Mouse (Mus musculus): ENCODE measurements around the gene Cnga4.
"Not testable (repeated sequence)": the region's sequence is repeated elsewhere in the genome, so short reads cannot be mapped to it uniquely, and the experiment has no call there.

Gene Cnga4

GRCm38 (mm10) chr7:105416529-105416928, 12.2 kb downstream of the Cnga4 start:
- no peak for DNase-seq (ENCODE audit: low spot score)

GRCm38 (mm10) chr7:105418106-105418505, 13.7 kb downstream of the Cnga4 start:
- DNase-seq (ENCODE audit: low spot score) = no peak

GRCm38 (mm10) chr7:105420903-105421302, 16.5 kb downstream of the Cnga4 start:
- DNase-seq (ENCODE audit: low spot score) = no peak

GRCm38 (mm10) chr7:105424368-105424767, 20.0 kb downstream of the Cnga4 start:
- DNase-seq (ENCODE audit: low spot score) = no peak

GRCm38 (mm10) chr7:105425424-105426043, 21.2 kb downstream of the Cnga4 start, which contains the start of gene Cckbr:
Gene Cckbr, plus strand, starts transcription at chr7:105425731.
- no peak for DNase-seq (ENCODE audit: low spot score)

GRCm38 (mm10) chr7:105426051-105426450, 21.7 kb downstream of the Cnga4 start:
- DNase-seq (ENCODE audit: low spot score) = no peak

GRCm38 (mm10) chr7:105432058-105432457, 27.7 kb downstream of the Cnga4 start:
- no peak for DNase-seq (ENCODE audit: low spot score)

GRCm38 (mm10) chr7:105433859-105434258, 29.5 kb downstream of the Cnga4 start:
- no peak for DNase-seq (ENCODE audit: low spot score)

GRCm38 (mm10) chr7:105434798-105435197, 30.4 kb downstream of the Cnga4 start:
- no peak for DNase-seq (ENCODE audit: low spot score)

GRCm38 (mm10) chr7:105437979-105438772, 33.8 kb downstream of the Cnga4 start:
- DNase-seq (ENCODE audit: low spot score) = no peak

- no peak for DNase-seq (ENCODE audit: low spot score)
Observed at GRCm38 (mm10) chr7:105441426-105441825, 37.1 kb downstream of the Cnga4 start.

GRCm38 (mm10) chr7:105445076-105445475, 40.7 kb downstream of the Cnga4 start:
- no peak for DNase-seq (ENCODE audit: low spot score)

- not testable (repeated sequence) for DNase-seq (ENCODE audit: low spot score)
Observed at GRCm38 (mm10) chr7:105453345-105453744, 49.0 kb downstream of the Cnga4 start.

Measured in adipocyte (in vitro differentiated cells).